Mouse (Mus musculus) left cerebral cortex, postnatal 10 days (tissue): ENCODE measurements at regions not wholly inside any gene's neighbourhood (a gene's known extent, or its start where the extent isn't known, plus 50 kb on each side); places are given as distances from the start of the nearest gene placed in this dataset.

Experiments used
- DNase-seq, 2 experiments: peaks; one replicate each; pipeline ENCODE4 v3.0.0; 2021 to 2022; ENCODE audit warnings: low spot score in 2 of 2, mixed read lengths in 1 of 2; ENCODE audit errors: extremely low spot score in 1 of 2
- intact Hi-C: fragments of 180-260 bp; cut with DNase I; formaldehyde crosslinking; loops from one replicate; pipeline ENCODE4 v1.15.1; 2025

GRCm38 (mm10) chr9:85466671-85467070 lies 139.5 kb upstream of the Tent5a start:
- DNase-seq: no peak
- intact Hi-C loops: no loop called here

- DNase-seq: no peak
- intact Hi-C loops: no loop called here
Observed at GRCm38 (mm10) chr9:85459062-85459805, 132.1 kb upstream of the Tent5a start.

GRCm38 (mm10) chr9:85458356-85458755 lies 131.2 kb upstream of the Tent5a start:
- intact Hi-C loops: no loop called here
- no peak for DNase-seq

- no peak for DNase-seq
- intact Hi-C loops: no loop called here
Observed at GRCm38 (mm10) chr9:85457400-85457799, 130.3 kb upstream of the Tent5a start.

- intact Hi-C loops: no loop called here
- no peak for DNase-seq
Observed at GRCm38 (mm10) chr9:85455382-85455781, 128.2 kb upstream of the Tent5a start.

DNA sequence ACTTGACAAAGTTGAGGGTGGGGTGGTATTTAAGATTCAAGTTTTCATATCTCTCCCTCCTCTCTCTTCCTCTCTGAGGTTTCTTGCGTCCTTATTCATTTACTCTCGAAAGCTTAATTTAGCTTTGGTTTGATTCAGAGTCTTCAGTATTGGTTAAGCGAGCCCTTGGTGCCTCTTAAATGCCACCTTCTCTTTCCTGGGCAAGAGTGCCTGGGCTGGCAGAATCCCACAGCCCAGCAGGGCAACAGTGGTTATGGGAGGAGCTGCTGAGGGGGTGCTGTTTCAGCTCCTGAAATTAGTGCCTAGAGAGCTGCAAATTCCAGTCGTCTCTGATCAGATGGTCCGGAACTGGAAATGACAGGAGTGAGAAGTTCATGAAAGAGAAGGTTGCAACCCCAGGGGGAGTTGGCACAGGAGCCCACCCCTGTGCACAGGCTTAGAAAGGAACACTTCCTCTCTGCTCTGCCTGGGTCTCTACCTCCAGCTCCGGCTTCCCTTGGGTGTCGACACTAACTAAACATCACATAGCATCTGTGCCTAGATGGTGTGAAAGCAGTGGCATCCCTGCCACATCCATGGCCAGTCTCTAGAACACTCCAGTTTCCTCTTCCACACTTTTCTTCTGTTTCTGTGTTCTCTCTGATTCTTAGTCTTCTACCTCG lies 125.2 kb upstream of the Tent5a start:
- intact Hi-C loops: no loop called here
- DNase-seq: no peak

DNA sequence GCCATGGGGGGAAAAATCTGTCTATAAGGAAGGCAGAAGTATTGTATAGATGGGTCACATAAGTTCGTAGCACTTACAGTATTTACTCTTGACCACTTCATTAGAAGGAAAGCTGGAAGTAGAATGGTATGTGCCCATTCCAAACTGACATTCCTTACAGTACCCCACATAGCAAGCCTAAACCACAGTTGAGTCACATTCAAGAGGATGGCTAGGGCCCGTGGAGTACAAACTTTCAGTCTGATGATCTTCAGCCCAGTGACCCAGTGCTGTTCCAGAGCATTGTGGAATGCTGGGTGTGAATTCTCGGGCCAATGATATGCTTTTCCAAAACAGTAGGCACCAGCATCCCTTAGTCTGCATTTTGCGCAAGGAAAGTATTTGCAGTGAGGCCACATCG lies 124.2 kb upstream of the Tent5a start:
- intact Hi-C loops: no loop called here
- DNase-seq: no peak

DNA sequence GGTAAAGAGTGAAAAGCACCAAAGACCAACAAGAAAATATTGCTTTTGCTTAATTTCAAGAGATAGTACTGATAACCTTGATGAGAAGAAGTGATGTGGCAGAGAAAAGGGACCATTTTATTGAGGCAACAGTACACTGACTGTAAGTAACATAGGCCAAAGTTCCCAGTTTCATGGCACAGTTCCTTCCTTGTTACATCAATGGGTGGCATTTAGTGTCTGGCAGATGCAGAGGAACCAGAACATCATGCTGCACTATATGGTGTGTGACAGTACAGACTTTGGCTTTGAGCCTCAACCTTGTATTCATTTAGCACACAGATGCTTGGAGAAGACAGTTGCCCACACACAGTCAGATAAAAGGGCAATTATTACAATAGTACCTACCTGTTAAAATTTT lies 123.7 kb upstream of the Tent5a start:
- DNase-seq: no peak
- intact Hi-C loops: no loop called here

DNA sequence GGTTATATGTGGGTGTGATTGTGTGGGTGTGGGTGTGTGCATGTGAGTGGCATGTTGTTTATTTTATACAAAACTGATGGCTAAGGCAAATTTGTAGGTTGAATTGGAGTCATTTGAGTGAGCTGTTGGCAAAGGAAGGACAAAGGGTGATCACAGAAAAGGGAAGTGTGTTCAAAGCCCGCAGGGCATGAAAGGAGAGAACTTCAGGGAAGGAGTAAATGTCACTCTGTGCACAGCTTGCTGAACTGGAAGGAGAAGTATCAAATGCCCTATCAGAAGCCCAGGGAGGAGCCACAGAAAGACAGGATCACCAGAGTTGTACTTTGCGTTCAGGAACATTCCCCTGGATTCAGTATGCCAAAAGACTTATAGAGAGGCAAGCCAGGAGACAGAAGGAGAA lies 122.3 kb upstream of the Tent5a start:
- intact Hi-C loops: no loop called here
- no peak for DNase-seq

DNA sequence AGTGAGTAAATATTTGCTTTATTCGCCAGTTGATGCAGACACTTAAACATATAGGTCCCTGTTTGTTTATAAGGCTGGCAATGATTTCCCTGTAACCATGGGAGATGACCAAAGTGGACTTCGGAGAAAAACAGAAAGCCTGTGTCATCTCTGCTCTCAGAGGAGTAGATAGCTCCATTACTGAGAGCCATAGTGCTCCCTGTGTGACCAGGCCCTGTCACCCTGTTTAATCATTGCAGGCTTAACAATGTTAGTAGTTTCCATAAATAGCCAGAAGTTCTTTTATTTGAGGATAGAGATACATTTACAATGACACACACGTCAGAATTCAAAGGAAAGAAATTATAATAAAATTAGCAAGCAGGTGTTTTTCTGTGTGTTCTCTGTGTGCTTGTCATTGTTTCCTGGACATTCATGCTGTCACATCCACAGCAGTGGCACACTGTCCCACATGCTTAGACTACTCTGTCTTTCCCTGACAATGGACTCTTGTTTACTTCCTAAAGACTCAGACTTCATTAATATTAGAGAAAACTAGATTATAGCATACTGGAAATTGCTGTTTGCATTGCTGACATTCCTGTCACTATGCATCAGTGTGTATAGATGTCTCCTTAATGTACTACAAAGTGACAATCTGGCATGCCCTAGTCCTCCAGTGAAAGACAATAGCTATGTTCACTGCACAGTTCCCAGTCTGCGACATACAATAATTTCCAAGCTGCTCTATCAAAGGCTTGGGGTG lies 115.8 kb upstream of the Tent5a start:
- no peak for DNase-seq
- intact Hi-C loops: no loop called here

- no peak for DNase-seq
- intact Hi-C loops: loop anchor here (5.0 kb wide), 1 partner anchor 218 kb away; no protein-coding TSS in a partner anchor
Observed at GRCm38 (mm10) chr9:85439664-85440063, 112.5 kb upstream of the Tent5a start.

DNA sequence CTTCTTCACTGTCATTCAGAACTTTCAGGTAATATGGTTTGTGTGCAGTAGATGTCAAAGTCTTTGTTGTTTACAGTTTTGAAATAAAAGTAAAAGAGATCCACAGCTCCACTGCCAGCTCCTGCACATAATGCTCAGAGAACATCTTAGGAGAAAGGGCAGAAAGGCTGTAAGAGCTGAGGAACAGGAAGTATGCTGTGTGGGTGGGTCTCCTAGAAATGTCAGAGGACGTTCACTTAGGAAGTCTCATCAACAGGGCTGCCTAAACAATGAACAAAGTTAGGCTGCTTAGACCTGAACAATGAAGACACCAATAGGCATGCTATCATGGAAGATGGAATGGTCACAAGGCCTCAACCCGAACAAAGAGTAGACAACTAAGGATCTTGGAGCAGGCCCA lies 105.1 kb upstream of the Tent5a start:
- intact Hi-C loops: no loop called here
- no peak for DNase-seq

DNA sequence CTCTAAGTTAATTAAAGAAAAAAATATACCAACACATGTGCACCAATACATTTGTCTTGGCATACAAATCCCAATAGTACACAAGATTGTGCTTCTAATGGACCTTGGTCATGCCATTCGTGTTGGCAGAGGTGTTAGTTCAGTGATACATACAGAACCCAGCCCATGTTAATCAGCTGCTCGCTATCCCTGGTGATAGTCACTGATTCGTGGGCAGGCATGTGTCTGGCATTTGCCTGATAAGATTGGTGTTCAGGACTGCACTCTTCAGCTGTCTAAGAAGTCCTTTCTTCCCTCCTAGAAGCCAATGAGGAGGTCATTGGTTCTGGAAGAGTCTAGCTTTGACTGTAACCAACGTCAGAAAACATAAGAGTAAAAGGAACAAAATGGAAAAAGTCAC lies 99.7 kb upstream of the Tent5a start:
- intact Hi-C loops: no loop called here
- no peak for DNase-seq

DNA sequence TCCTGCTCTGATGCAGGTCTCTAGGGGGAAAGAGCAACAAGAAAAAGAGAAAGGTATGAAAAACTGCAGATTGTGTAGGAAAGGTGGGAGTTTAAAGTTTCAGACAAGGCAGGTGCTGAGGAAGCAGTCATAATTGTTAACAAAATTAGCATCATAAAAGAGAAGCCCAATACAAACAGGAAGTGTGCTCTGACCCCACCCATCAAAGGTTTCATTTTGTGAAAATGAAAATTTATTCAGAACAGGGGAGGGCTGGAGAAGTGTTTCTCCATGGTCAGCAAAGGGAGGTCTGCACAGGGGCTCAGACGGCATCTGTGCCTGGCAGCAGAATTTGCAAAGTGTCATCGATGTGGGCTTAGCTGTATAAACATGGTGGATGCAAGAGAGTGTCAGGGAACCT lies 96.8 kb upstream of the Tent5a start:
- intact Hi-C loops: no loop called here
- no peak for DNase-seq

DNA sequence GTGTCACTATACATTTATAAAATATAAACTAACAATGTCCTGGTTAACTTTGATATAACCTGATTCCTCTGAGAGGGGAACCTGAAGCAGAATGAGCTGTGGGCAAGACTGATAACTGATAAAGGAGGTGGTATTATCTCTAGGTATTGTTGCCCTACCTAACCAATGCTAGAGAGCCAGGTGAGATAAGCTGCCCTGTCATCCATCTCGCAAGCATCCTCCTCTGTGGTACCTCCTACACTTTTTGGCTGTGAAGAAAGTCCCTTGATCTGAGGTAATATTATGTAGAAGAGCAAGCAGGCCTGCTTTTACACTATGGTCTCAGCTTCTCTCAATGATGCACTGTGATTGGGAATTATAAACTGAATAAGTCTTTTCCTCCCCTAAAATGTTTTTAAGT lies 87.2 kb upstream of the Tent5a start:
- DNase-seq: no peak

DNA sequence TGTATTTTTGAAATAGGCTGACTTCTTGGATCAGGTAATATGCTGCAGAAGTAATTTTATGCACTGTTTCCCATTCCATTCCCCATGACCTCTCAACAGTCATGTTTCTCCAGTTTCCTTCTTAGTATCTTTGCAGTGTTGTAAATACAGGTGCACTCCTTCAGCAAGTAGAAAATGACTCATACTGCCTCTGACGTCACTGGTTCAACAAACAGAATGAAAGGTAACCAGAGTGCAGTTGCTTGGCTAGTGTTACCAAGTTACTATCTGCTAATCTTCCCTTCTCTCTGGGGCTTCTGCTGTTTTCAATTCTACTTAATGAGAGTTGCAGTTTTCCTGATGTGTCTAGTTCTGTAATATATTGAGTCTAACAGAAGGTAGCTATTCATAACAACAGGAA lies 86.7 kb upstream of the Tent5a start:
- intact Hi-C loops: loop anchor here (5.0 kb wide), 1 partner anchor 73 kb away; no protein-coding TSS in a partner anchor
- no peak for DNase-seq

More for the DNA sequence above, 87.2 kb upstream of the Tent5a start:
- intact Hi-C loops: loop anchor here (5.0 kb wide), 1 partner anchor 73 kb away; no protein-coding TSS in a partner anchor

- DNase-seq: peak; percentile 62 to 84
- intact Hi-C loops: loop anchor here (5.0 kb wide), 1 partner anchor 77 kb away; no protein-coding TSS in a partner anchor
Observed at GRCm38 (mm10) chr9:85410643-85411296, 83.6 kb upstream of the Tent5a start.

GRCm38 (mm10) chr9:85409974-85410506 lies 82.9 kb upstream of the Tent5a start:
- intact Hi-C loops: loop anchor here (5.0 kb wide), 1 partner anchor 77 kb away; no protein-coding TSS in a partner anchor
- DNase-seq: no peak

- intact Hi-C loops: no loop called here
- DNase-seq: no peak
Observed at GRCm38 (mm10) chr9:85408461-85408860, 81.3 kb upstream of the Tent5a start.
